Mouse (Mus musculus) lung, embryonic 15.5 days (tissue): ENCODE results near the gene Ptprm. TPM values are rescaled to one million over a fixed set of nuclear protein-coding genes. Genes with fewer than 3 reads are reported as not detected.

Experiments used
- ATAC-seq: fragments of 200-750 bp; cut with Nextera tagmentation; 2 replicates; pipeline ENCODE4 v1.8.0; 2017; ENCODE audit warnings: moderate number of reproducible peaks, borderline replicate concordance; ENCODE audit not compliant: low FRiP score, low TSS enrichment; ENCODE audit errors: extremely low read depth
- H3K27ac ChIP-seq: fragments of 300-500 bp; sonication (generic); 2 replicates; pipeline ENCODE4 v1.5.1; 2015; ENCODE audit warnings: moderate library complexity, mild to moderate bottlenecking, inconsistent platforms
- H3K27me3 ChIP-seq: fragments of 300-500 bp; sonication (generic); 2 replicates; pipeline ENCODE4 v1.6.1; 2015; ENCODE audit warnings: inconsistent platforms
- H3K36me3 ChIP-seq: fragments of 300-500 bp; sonication (generic); 2 replicates; pipeline ENCODE4 v1.6.1; 2015; ENCODE audit warnings: inconsistent platforms
- H3K4me1 ChIP-seq: fragments of 300-500 bp; sonication (generic); 2 replicates; pipeline ENCODE4 v1.6.1; 2015; ENCODE audit warnings: inconsistent platforms
- H3K4me2 ChIP-seq: fragments of 300-500 bp; sonication (generic); 2 replicates; pipeline ENCODE4 v1.6.1; 2015; ENCODE audit warnings: inconsistent platforms, mild to moderate bottlenecking, moderate library complexity
- H3K4me3 ChIP-seq: fragments of 300-500 bp; sonication (generic); 2 replicates; pipeline ENCODE4 v1.5.1; 2015; ENCODE audit warnings: mild to moderate bottlenecking, inconsistent platforms
- H3K9ac ChIP-seq: fragments of 300-500 bp; sonication (generic); 2 replicates; pipeline ENCODE4 v1.6.1; 2015; ENCODE audit warnings: inconsistent platforms
- H3K9me3 ChIP-seq: fragments of 300-500 bp; sonication (generic); 2 replicates; pipeline ENCODE4 v1.6.1; 2016; ENCODE audit warnings: inconsistent platforms
- WGBS: fragments of 180-500 bp; shearing (Covaris S2); methylation state at CpG from one replicate; pipeline ENCODE4 v1.1.7; 2015; 5-methylcytosine and 5-hydroxymethylcytosine counted together
- polyA plus RNA-seq: library from polyadenylated mRNA; unstranded; fragments of >200 nt; fragmentation: Nextera tagmentation; extraction: Ambion mirVana; gene quantifications from 2 replicates; pipeline ENCODE4 v1.2.1, GENCODE M21; 2015

The Ptprm gene
- polyA plus RNA-seq, 1 experiment from 2014 or later: 43.2 TPM

DNA sequence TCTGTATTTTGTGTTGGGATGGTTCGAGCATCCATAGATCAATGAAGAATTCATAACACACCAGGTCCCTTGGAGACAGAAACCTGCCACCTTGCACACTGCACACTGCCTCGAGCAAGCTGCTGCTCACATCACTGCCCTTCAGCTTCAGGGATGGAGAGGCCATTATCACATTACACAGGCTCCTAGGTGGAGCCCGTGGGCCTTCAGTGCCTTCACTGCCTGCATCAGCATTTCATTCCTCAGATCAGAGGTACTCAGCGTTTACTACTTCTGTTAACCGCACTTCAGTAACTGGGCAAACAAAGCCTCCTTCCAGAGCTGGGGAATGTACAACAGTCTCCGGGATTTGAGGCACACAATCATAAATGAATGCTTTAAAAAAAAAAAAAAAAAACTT lies 101.3 kb downstream of the Ptprm start:
- no peaks in the 10 kb centered on the region for H3K27me3 ChIP-seq
- no peaks in the 10 kb centered on the region for H3K36me3 ChIP-seq
- H3K4me3 ChIP-seq: no peak overlapping the region
- peaks cover 18% of the 10 kb centered on the region for H3K4me1 ChIP-seq
- 49% methylated on average over 6 of the region's 6 CpGs for WGBS
- ATAC-seq: peak; percentile 46; the same call in 1 of the 2 replicates
- H3K27ac ChIP-seq: peak overlapping the region; percentile 29; the same call in 1 of the 2 replicates
- no peak overlapping the region for H3K9ac ChIP-seq
- H3K4me2 ChIP-seq: no peak overlapping the region
- H3K9me3 ChIP-seq: no peaks in the 10 kb centered on the region

DNA sequence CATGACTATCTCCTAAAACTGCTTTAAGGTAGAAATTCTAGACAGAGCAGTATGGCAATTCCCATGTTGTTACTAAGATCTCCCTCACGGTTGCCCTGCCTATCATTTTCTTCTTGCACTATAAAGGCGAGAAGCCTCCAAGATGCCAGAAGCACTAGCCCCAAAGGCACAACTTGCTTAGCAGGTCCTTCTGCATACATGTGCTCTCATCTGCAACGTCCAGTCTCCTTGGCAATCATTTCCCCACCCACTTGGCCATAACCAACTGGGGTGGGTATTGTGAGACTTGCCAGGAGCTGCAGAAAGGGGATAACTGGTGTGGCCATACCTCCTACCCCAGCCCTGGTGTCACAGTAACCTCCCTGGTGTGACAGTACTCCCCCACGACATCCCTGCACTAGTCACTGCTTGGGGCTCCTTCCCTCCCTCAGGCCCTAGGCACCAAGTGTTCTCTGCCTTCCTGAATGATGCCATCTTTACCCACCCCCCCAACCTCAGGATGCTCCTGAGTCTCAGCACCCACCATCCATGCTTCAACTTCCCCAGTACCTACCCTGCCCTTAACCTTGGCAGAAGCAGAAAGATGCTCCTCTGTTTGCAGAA lies 108.9 kb downstream of the Ptprm start:
- Histone ChIP-seq H3K36me3 (no peaks in the 10 kb centered on the region), H3K4me3 (no peak overlapping the region), H3K4me2 (no peak overlapping the region), H3K27ac (peak overlapping the region; percentile 61; the same call in 1 of the 2 replicates), H3K9ac (no peak overlapping the region), H3K27me3 (no peaks in the 10 kb centered on the region), H3K4me1 (peaks cover 28% of the 10 kb centered on the region), H3K9me3 (no peaks in the 10 kb centered on the region)
- WGBS: 53% methylated on average over 4 of the region's 4 CpGs
- peak; percentile 42; the same call in 1 of the 2 replicates for ATAC-seq

DNA sequence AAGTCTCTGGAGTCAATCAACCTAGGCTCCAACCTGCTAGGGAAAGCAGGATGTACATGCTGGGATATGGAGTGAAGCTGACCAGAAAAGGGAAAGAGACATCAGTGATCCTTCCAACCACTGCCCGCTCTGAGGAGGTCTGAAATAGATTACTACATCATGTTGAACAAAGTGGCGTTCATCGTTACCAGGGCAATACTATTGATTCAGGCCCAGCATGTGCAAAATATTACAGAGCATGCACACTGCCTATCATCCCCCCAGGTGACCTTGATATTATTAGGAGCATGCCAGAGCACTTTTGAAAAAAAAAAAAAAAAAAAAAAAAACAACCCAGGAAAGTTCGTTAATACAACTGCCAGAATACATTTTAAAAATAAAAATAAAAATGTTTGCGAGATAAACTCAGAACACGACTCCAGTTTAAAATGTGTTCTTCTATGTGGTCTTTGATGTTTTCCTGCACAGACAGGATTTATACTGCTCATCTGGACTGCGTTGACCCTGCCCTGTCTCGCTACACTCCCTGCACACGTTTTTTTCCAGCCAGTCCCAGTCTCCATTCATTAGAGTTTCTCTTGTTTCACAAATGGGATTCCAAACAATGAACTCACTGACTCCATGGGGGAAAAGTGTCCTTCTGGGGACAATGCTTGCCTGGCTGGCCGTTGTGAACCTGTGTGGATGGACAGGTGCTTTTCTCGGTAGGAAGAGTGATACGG lies 111.3 kb downstream of the Ptprm start:
- 70% methylated on average over 12 of the region's 12 CpGs for WGBS
- Histone ChIP-seq H3K9ac (no peak overlapping the region), H3K27ac (no peak overlapping the region), H3K4me2 (no peak overlapping the region), H3K36me3 (no peaks in the 10 kb centered on the region), H3K4me3 (no peak overlapping the region), H3K27me3 (no peaks in the 10 kb centered on the region), H3K4me1 (peaks cover 28% of the 10 kb centered on the region), H3K9me3 (no peaks in the 10 kb centered on the region)
- ATAC-seq: no peak

DNA sequence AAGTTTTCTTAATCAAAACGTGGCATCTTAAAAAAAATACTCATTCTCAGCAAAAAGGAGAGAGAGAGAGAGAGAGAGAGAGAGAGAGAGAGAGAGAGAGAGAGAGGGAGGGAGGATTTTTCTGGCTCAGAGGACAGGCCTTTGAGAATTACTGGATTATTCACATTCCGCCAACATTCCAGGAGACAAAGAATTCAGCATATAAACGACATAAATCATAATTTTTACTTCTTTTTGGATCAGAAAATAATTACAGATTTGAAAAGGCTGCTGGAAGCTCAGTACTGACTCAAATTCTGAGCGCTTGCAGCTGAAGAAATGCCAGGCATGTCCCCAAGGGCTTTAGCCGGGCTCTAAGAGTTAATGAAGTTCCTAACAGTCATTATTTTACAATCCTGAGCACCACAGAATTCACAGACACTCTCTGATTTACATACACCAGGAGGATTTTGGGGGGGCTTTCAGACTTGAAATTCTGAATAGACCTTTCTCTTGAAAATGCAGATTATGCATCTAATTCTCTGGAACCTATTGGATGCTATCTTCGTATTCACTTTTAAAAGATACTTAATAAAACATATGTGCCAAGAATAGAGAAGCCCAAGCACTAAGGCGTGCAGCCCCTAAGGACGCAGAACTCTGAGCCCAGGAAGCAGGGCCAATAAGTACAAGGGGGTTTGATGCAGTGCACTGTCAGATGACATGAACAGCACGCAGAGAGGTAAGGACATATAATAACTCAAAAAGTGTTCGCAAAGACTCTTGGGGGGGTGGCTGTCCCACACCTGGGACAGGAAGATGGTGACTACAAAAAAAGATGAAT lies 112.1 kb downstream of the Ptprm start:
- ATAC-seq: no peak
- no peak overlapping the region for H3K4me3 ChIP-seq

DNA sequence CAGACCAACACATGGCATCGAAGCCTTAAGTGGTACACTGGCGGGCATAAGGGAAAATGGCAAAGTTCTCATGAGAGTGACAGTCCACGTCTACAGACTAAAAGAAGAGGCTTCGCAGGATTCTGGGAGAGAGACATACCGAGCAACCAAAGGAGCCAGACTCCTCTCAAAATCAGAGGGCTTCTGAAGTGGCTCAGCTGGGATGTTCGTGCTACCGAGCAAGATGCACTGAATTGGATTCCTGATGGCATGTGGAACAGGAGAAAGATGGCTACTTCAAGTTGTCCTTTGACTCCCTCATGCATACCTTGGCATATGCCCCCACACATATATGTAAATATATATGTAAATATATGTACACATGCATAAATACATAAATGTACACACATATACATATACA lies 115.4 kb downstream of the Ptprm start:
- Histone ChIP-seq H3K9ac (no peak overlapping the region), H3K27ac (no peak overlapping the region), H3K9me3 (no peaks in the 10 kb centered on the region), H3K36me3 (no peaks in the 10 kb centered on the region), H3K4me3 (no peak overlapping the region), H3K4me1 (0 out of 2 replicates have a peak, but pooled peaks cover 9% of the 10 kb centered on the region), H3K4me2 (no peak overlapping the region), H3K27me3 (no peaks in the 10 kb centered on the region)
- WGBS: 89% methylated on average over 7 of the region's 7 CpGs
- ATAC-seq: no peak

More for the DNA sequence above, 112.1 kb downstream of the Ptprm start:
- Histone ChIP-seq H3K27me3 (no peaks in the 10 kb centered on the region), H3K27ac (no peak overlapping the region), H3K4me2 (no peak overlapping the region), H3K9ac (no peak overlapping the region), H3K36me3 (no peaks in the 10 kb centered on the region), H3K4me1 (peaks cover 28% of the 10 kb centered on the region), H3K9me3 (no peaks in the 10 kb centered on the region)
- WGBS: 55% methylated on average over 10 of the region's 10 CpGs

DNA sequence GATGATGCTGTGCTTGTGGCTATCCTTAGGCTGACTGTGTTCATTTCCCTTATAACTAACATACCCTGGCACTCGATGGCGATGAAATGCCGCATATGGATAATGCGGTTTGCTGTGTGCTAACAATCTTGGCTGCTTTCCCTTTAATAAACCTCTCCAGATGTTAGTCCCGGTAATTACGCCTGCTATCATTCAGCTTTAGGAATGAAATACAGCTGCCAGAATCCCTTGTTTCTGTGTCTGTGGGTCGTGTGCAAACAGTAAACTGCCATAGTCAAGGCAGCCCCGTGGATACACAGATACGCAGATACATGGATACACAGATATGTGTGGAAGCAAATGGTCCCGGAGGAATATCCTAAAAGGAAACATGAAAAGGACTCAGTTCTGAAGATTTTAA lies 116.8 kb downstream of the Ptprm start:
- H3K4me1 ChIP-seq: 0 out of 2 replicates have a peak, but pooled peaks cover 8% of the 10 kb centered on the region
- ATAC-seq: no peak
- 55% methylated on average over 10 of the region's 10 CpGs for WGBS
- no peaks in the 10 kb centered on the region for H3K9me3 ChIP-seq
- H3K9ac ChIP-seq: no peak overlapping the region
- no peak overlapping the region for H3K4me2 ChIP-seq
- no peak overlapping the region for H3K27ac ChIP-seq
- H3K27me3 ChIP-seq: no peaks in the 10 kb centered on the region
- no peaks in the 10 kb centered on the region for H3K36me3 ChIP-seq
- no peak overlapping the region for H3K4me3 ChIP-seq

DNA sequence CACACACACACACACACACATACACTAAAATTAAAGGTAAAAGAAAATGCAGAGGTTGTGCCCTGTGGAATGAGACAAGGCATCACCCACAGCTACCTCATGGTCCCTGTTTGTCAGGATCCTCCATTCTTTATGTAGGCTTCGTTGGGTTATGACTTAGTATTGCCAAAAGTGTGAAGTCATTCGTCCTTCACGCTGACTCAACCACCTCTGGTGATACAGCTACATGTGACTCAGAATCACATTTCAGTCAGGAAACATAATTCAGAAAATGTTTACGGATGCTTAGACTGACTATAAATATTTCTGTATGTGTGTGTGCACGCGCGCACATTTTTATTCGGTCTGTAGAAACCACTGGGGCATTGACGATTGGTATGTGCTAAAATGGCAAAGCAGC lies 121.2 kb downstream of the Ptprm start:
- Histone ChIP-seq H3K27ac (no peak overlapping the region), H3K9me3 (no peaks in the 10 kb centered on the region), H3K9ac (no peak overlapping the region), H3K4me1 (no peaks in the 10 kb centered on the region), H3K4me2 (no peak overlapping the region), H3K36me3 (no peaks in the 10 kb centered on the region), H3K27me3 (no peaks in the 10 kb centered on the region), H3K4me3 (no peak overlapping the region)
- 79% methylated on average over 9 of the region's 9 CpGs for WGBS
- no peak for ATAC-seq

DNA sequence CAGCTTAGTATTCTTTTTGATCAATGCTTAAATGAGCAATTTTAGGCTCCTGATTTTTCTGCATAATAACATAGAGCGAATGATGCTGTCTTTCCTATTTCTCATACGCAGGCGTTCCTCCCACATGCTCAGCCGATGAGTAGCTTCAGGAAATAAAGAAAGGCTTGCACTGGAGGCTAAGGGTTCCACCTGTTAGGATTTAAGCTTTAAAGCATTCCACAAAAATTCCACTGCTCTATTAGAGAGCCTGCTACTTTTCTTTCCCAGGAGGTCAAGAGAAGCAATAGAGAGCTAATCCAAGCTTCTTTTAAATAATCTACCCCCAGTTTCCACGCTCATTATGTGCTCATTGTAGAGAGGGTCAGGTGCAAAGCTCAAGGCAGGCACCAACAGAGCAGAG lies 127.3 kb downstream of the Ptprm start:
- Histone ChIP-seq H3K4me3 (no peak overlapping the region), H3K27me3 (no peaks in the 10 kb centered on the region), H3K4me2 (no peak overlapping the region), H3K9me3 (no peaks in the 10 kb centered on the region), H3K4me1 (0 out of 2 replicates have a peak, but pooled peaks cover 2% of the 10 kb centered on the region), H3K27ac (no peak overlapping the region), H3K36me3 (no peaks in the 10 kb centered on the region), H3K9ac (no peak overlapping the region)
- WGBS: 57% methylated on average over 5 of the region's 5 CpGs
- ATAC-seq: no peak

DNA sequence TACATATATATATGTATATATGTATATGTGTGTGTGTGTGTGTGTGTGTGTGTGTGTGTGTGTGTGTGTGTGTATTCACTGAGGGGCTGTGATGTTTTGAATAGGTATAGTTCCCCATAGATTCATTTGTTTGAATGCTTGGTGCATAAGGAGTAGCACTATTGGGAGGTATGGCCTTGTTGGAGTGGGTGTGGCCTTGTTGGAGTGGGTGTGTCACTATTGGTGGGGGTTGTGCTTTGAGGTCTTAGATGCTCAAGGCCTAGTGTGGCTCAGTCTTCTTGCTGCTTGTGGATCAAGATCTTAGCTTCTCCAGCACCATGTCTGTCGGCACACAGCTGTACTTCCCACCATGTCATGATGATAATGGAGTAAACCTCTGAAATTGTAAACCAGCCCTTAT lies 138.9 kb downstream of the Ptprm start:
- no peak overlapping the region for H3K4me2 ChIP-seq
- no peaks in the 10 kb centered on the region for H3K27me3 ChIP-seq
- H3K9ac ChIP-seq: no peak overlapping the region
- H3K27ac ChIP-seq: no peak overlapping the region
- no peaks in the 10 kb centered on the region for H3K9me3 ChIP-seq
- no peaks in the 10 kb centered on the region for H3K36me3 ChIP-seq
- 74% methylated on average over 1 of the region's 1 CpGs for WGBS
- peaks cover 20% of the 10 kb centered on the region for H3K4me1 ChIP-seq
- no peak for ATAC-seq
- no peak overlapping the region for H3K4me3 ChIP-seq

DNA sequence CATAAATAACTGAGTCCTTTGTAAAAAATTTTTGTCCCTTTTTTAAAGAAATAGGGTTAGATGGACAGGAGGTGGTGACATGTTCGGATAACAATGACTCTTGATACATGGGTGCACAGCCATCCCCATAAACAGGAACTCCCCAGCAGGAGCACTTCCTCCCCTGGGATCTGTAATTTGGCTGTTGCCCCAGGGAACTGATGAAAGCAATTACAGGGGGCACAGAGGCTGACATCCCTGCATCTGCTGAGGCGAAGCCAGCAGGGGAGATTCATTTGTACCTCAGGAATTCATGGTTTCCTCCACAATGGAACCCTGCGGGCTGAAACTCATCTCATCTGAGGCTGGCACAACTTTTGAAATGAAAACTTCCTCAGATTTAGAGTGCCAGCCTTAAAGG lies 140.5 kb downstream of the Ptprm start:
- Histone ChIP-seq H3K4me2 (no peak overlapping the region), H3K36me3 (no peaks in the 10 kb centered on the region), H3K27ac (no peak overlapping the region), H3K4me1 (peaks cover 34% of the 10 kb centered on the region), H3K4me3 (no peak overlapping the region), H3K27me3 (no peaks in the 10 kb centered on the region), H3K9ac (no peak overlapping the region), H3K9me3 (no peaks in the 10 kb centered on the region)
- no peak for ATAC-seq
- 44% methylated on average over 3 of the region's 3 CpGs for WGBS

DNA sequence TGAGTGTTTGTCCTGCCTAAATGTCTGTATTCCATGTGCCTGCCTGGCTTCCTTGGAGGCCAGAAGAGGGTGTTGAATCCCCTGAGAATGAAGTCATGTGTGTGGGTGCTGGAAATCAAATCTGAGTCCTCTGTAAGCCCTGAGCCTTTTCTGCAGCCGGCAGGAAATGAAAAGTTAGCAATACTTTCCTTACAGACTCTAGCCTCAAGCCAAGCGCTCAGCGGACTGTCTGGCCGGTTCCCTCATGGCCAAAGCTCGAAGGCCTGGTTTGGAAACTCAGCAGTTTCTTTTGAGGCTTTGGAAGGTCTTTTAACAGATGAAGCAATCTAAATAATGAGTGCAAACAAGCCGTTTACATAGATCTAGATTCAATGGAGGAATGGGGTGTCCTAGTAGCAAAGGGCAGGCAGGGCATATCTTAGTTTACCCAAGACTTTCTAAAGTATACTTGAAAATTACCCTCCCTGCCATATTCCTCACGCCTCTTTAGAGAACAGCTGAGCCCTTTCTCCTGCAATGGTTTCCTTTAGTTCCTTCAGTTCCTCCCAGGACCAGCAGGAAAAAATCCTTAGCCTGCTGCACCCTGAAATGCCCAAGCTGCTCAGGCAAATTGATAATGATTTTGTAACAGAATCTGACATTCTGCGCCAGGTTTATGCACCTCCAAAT lies 144.4 kb downstream of the Ptprm start:
- Histone ChIP-seq H3K27me3 (no peaks in the 10 kb centered on the region), H3K9me3 (no peaks in the 10 kb centered on the region), H3K27ac (peak overlapping the region; percentile 13; the same call in 1 of the 2 replicates), H3K4me1 (peaks cover 36% of the 10 kb centered on the region), H3K36me3 (no peaks in the 10 kb centered on the region), H3K9ac (no peak overlapping the region), H3K4me2 (no peak overlapping the region), H3K4me3 (no peak overlapping the region)
- 34% methylated on average over 8 of the region's 8 CpGs for WGBS
- ATAC-seq: no peak
